Mouse (Mus musculus) liver, embryonic 12.5 days (tissue): ENCODE results near the gene Smdt1. TPM values are rescaled to one million over a fixed set of nuclear protein-coding genes. Genes with fewer than 3 reads are reported as not detected.

Source experiments
- ATAC-seq: fragments of 200-750 bp; cut with Nextera tagmentation; 2 replicates; pipeline ENCODE4 v1.8.0; 2017; ENCODE audit warnings: moderate number of reproducible peaks, mild to moderate bottlenecking, moderate library complexity
- H3K27ac ChIP-seq: fragments of 300-500 bp; sonication (generic); 2 replicates; pipeline ENCODE4 v1.5.1; 2016; ENCODE audit warnings: mild to moderate bottlenecking
- H3K27me3 ChIP-seq: fragments of 300-500 bp; sonication (generic); replicated peaks from 2 replicates; pipeline ENCODE4 v1.6.1; 2016; ENCODE audit warnings: mild to moderate bottlenecking, moderate library complexity
- H3K36me3 ChIP-seq: fragments of 300-500 bp; sonication (generic); 2 replicates; pipeline ENCODE4 v1.6.1; 2016; ENCODE audit warnings: mild to moderate bottlenecking, moderate library complexity
- H3K4me1 ChIP-seq: fragments of 300-500 bp; sonication (generic); 2 replicates; pipeline ENCODE4 v1.6.1; 2016
- H3K4me2 ChIP-seq: fragments of 300-500 bp; sonication (generic); 2 replicates; pipeline ENCODE4 v1.6.1; 2016; ENCODE audit warnings: mild to moderate bottlenecking, moderate library complexity
- H3K4me3 ChIP-seq: fragments of 300-500 bp; sonication (generic); 2 replicates; pipeline ENCODE4 v1.5.1; 2016; ENCODE audit warnings: mild to moderate bottlenecking, moderate library complexity
- H3K9ac ChIP-seq: fragments of 300-500 bp; sonication (generic); 2 replicates; pipeline ENCODE4 v1.6.1; 2016; ENCODE audit warnings: mild to moderate bottlenecking, moderate library complexity
- H3K9me3 ChIP-seq: fragments of 300-500 bp; sonication (generic); replicated peaks from 2 replicates; pipeline ENCODE4 v1.6.1; 2016; ENCODE audit warnings: mild to moderate bottlenecking, moderate library complexity
- WGBS: fragments of 180-500 bp; shearing (Covaris S2); methylation state at CpG from one replicate; pipeline ENCODE4 v1.1.7; 2016; ENCODE audit not compliant: insufficient replicate concordance; 5-methylcytosine and 5-hydroxymethylcytosine counted together
- polyA plus RNA-seq: library from polyadenylated mRNA; unstranded; fragments of >200 nt; fragmentation: Nextera tagmentation; extraction: Ambion mirVana; gene quantifications from 2 replicates; pipeline ENCODE4 v1.2.1, GENCODE M21; 2016

The Smdt1 gene
- polyA plus RNA-seq, 1 experiment from 2014 or later: 196 TPM

- Histone ChIP-seq H3K4me2 (no peak overlapping the region), H3K36me3 (peaks cover 70% of the 10 kb centered on the region), H3K9me3 (no peaks in the 10 kb centered on the region), H3K27ac (no peak overlapping the region), H3K4me3 (no peak overlapping the region), H3K9ac (no peak overlapping the region), H3K27me3 (no peaks in the 10 kb centered on the region), H3K4me1 (peaks cover 47% of the 10 kb centered on the region)
- no peak for ATAC-seq
- WGBS: 88% methylated on average over 4 of the region's 4 CpGs
Observed at GRCm38 (mm10) chr15:82335194-82335593, 3.6 kb upstream of the Smdt1 start.

- peak overlapping the region; percentile 100; the same call in 1 of the 2 replicates for H3K27ac ChIP-seq
- peak overlapping the region; percentile 94 for H3K4me2 ChIP-seq
- H3K9ac ChIP-seq: peak overlapping the region; percentile 96
- peak overlapping the region; percentile 75 for H3K4me3 ChIP-seq
- no peaks in the 10 kb centered on the region for H3K9me3 ChIP-seq
- peaks cover 47% of the 10 kb centered on the region for H3K4me1 ChIP-seq
- WGBS: 90% methylated on average over 12 of the region's 12 CpGs
- H3K36me3 ChIP-seq: peaks cover 56% of the 10 kb centered on the region
- ATAC-seq: no peak
- H3K27me3 ChIP-seq: no peaks in the 10 kb centered on the region
Observed at GRCm38 (mm10) chr15:82336629-82337028, 2.1 kb upstream of the Smdt1 start.

GRCm38 (mm10) chr15:82337875-82338274 lies 884 bp upstream of the Smdt1 start:
- H3K4me3 ChIP-seq: peak overlapping the region; percentile 75
- no peaks in the 10 kb centered on the region for H3K9me3 ChIP-seq
- H3K27ac ChIP-seq: peak overlapping the region; percentile 100
- H3K4me1 ChIP-seq: peaks cover 55% of the 10 kb centered on the region
- H3K4me2 ChIP-seq: peak overlapping the region; percentile 94
- H3K9ac ChIP-seq: peak overlapping the region; percentile 96
- ATAC-seq: no peak
- H3K27me3 ChIP-seq: no peaks in the 10 kb centered on the region
- H3K36me3 ChIP-seq: peaks cover 43% of the 10 kb centered on the region
- 5% methylated on average over 4 of the region's 4 CpGs for WGBS

GRCm38 (mm10) chr15:82339150-82339549 lies 391 bp downstream of the Smdt1 start:
- Histone ChIP-seq H3K27ac (peak overlapping the region; percentile 100), H3K9ac (peak overlapping the region; percentile 96), H3K27me3 (no peaks in the 10 kb centered on the region), H3K4me3 (peak overlapping the region; percentile 75), H3K4me1 (peaks cover 68% of the 10 kb centered on the region), H3K9me3 (no peaks in the 10 kb centered on the region), H3K4me2 (peak overlapping the region; percentile 94), H3K36me3 (peaks cover 44% of the 10 kb centered on the region)
- WGBS: 36% methylated on average over 10 of the region's 10 CpGs
- no peak for ATAC-seq

GRCm38 (mm10) chr15:82339634-82340254 lies 985 bp downstream of the Smdt1 start:
- Histone ChIP-seq H3K9me3 (no peaks in the 10 kb centered on the region), H3K36me3 (peaks cover 44% of the 10 kb centered on the region), H3K27ac (peak overlapping the region; percentile 100), H3K4me1 (peaks cover 74% of the 10 kb centered on the region), H3K4me3 (peak overlapping the region; percentile 78), H3K4me2 (peak overlapping the region; percentile 94), H3K27me3 (no peaks in the 10 kb centered on the region), H3K9ac (peak overlapping the region; percentile 96)
- ATAC-seq: no peak
- 39% methylated on average over 8 of the region's 8 CpGs for WGBS

- Histone ChIP-seq H3K36me3 (peaks cover 43% of the 10 kb centered on the region), H3K27me3 (no peaks in the 10 kb centered on the region), H3K9ac (peak overlapping the region; percentile 96), H3K27ac (peak overlapping the region; percentile 100), H3K9me3 (no peaks in the 10 kb centered on the region), H3K4me1 (peaks cover 81% of the 10 kb centered on the region), H3K4me3 (peak overlapping the region; percentile 78), H3K4me2 (peak overlapping the region; percentile 94)
- no peak for ATAC-seq
- 16% methylated on average over 21 of the region's 21 CpGs for WGBS
Observed at GRCm38 (mm10) chr15:82340414-82341035, 1.8 kb downstream of the Smdt1 start.

- ATAC-seq: peak; percentile 45
- Histone ChIP-seq H3K4me2 (peak overlapping the region; percentile 94), H3K4me1 (peaks cover 80% of the 10 kb centered on the region), H3K27ac (peak overlapping the region; percentile 100), H3K4me3 (peak overlapping the region; percentile 78), H3K9ac (peak overlapping the region; percentile 96), H3K27me3 (no peaks in the 10 kb centered on the region), H3K9me3 (no peaks in the 10 kb centered on the region), H3K36me3 (peaks cover 38% of the 10 kb centered on the region)
- WGBS: 0% methylated on average over 40 of the region's 40 CpGs
Observed at GRCm38 (mm10) chr15:82341036-82341501, 2.3 kb downstream of the Smdt1 start.

- peak overlapping the region; percentile 96 for H3K9ac ChIP-seq
- no peaks in the 10 kb centered on the region for H3K27me3 ChIP-seq
- H3K4me3 ChIP-seq: peak overlapping the region; percentile 78
- peak overlapping the region; percentile 100 for H3K27ac ChIP-seq
- peak; percentile 70 for ATAC-seq
- H3K4me2 ChIP-seq: peak overlapping the region; percentile 94
- H3K36me3 ChIP-seq: peaks cover 30% of the 10 kb centered on the region
- H3K4me1 ChIP-seq: peaks cover 76% of the 10 kb centered on the region
- WGBS: 9% methylated on average over 15 of the region's 15 CpGs
- H3K9me3 ChIP-seq: no peaks in the 10 kb centered on the region
Observed at GRCm38 (mm10) chr15:82341675-82342542, 3.1 kb downstream of the Smdt1 start.

GRCm38 (mm10) chr15:82342543-82342935 lies 3.8 kb downstream of the Smdt1 start:
- H3K9me3 ChIP-seq: no peaks in the 10 kb centered on the region
- peaks cover 30% of the 10 kb centered on the region for H3K36me3 ChIP-seq
- H3K9ac ChIP-seq: peak overlapping the region; percentile 96
- no peaks in the 10 kb centered on the region for H3K27me3 ChIP-seq
- WGBS: 33% methylated on average over 5 of the region's 5 CpGs
- peak overlapping the region; percentile 94 for H3K4me2 ChIP-seq
- H3K4me1 ChIP-seq: peaks cover 76% of the 10 kb centered on the region
- peak overlapping the region; percentile 100 for H3K27ac ChIP-seq
- peak overlapping the region; percentile 78 for H3K4me3 ChIP-seq
- no peak for ATAC-seq

GRCm38 (mm10) chr15:82343368-82344287 lies 4.9 kb downstream of the Smdt1 start:
- Histone ChIP-seq H3K4me3 (peak overlapping the region; percentile 78), H3K9me3 (no peaks in the 10 kb centered on the region), H3K27me3 (no peaks in the 10 kb centered on the region), H3K4me2 (peak overlapping the region; percentile 94), H3K9ac (peak overlapping the region; percentile 96), H3K27ac (peak overlapping the region; percentile 100), H3K36me3 (peaks cover 41% of the 10 kb centered on the region), H3K4me1 (peaks cover 79% of the 10 kb centered on the region)
- WGBS: 81% methylated on average over 27 of the region's 27 CpGs
- no peak for ATAC-seq

GRCm38 (mm10) chr15:82344971-82345370 lies 6.2 kb downstream of the Smdt1 start:
- Histone ChIP-seq H3K27me3 (no peaks in the 10 kb centered on the region), H3K9ac (peak overlapping the region; percentile 96), H3K4me3 (peak overlapping the region; percentile 78), H3K4me1 (peaks cover 80% of the 10 kb centered on the region), H3K36me3 (peaks cover 55% of the 10 kb centered on the region), H3K27ac (peak overlapping the region; percentile 100), H3K9me3 (no peaks in the 10 kb centered on the region), H3K4me2 (peak overlapping the region; percentile 94)
- WGBS: 57% methylated on average over 6 of the region's 6 CpGs
- no peak for ATAC-seq
